Mouse (Mus musculus): ENCODE data around the gene Stab2.

Stab2 gene

DNA sequence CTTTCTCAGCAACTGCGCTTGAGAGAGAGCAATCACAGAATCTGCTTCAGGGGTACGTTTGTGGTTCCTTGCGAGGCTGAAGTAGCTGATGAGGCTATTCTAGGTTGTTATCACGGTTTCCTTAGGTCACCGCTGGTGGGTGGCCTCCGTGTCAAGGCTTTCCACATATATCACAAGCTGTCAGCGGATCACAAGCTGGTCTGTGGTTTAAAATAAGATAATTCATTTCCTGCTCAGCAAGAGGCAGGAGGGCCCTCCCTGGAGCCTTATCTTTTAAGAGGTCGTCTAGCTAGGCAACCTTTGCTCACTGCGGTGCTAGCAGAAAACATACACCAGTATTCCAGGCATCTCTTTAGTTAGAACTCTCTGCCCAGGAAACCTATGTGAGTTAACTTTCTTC is 17.2 kb downstream of the Stab2 start:
- DNase-seq (ENCODE audit: low spot score in 2 of 2): no peak

DNA sequence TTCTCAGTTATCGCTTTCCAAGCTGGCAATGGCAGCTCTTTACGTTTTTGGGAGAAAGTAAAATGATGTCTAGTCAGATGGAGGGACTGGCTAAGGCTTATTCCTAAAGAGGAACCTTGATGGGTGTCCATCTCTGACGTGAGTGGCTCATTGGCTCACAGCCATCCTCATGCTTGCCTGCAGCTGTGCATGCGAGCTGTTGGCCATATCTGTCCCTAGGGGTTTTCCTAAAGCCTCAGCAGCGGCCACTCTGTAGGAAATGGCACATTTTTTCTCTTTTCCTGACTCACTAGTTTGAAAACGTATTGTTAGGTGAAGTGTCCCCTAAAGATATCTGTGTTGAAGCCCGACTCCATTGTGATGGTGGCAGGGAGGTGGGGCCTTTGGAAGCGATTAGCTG is 18.0 kb downstream of the Stab2 start:
- no peak for DNase-seq (ENCODE audit: low spot score in 2 of 2)

DNA sequence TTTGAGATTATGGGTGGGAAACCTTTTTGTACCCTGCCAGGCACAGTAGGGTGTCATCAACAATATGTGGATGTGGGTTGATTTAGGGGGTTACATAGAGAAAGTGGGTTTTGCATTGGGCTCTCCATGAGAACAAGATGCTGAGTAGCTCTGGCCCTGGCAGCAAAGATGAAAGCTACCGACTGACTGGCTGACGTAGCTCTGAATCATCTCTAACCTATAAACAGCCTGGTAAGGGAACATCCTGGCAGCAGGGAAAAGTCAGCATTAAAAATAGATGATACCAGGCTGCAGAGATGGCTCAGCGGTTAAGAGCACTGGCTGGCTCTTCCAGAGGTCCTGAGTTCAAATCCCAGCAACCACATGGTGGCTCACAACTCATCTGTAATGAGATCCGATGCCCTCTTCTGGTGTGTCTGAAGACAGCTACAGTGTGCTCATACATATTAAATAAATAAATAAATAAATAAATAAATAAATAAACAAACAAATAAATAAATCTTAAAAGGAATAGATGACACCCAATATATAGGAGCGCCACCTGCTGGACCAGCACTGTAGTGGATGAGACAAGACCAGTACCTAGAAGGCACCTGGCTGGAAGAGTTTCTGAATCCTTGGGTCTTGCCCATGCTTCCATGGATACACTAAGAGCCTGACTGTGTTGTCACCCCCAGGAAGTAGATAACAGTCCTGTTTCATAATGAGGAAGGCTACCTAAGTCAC is 31.7 kb downstream of the Stab2 start:
- no peak for DNase-seq (ENCODE audit: low spot score in 2 of 2)

DNA sequence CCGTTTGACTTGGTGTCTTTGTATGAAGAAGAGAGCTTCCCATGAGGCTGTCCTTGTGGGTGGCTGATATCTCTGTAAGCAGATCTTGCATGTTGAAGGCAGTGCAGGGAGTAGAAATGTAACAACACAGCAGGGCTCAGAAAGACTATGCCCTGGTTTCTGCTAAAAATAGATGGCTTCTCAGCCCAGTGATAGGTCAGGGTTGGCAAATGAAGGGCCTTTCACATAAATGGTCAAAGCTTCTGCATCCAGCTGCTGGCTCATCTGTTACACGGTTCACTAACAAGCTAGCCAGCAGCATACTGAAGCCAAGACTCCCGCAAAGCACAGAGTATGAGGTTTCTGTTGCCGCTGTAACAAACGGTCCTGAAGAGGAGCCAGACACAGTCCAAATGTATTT is 34.5 kb downstream of the Stab2 start:
- no peak for DNase-seq (ENCODE audit: low spot score in 2 of 2)

DNA sequence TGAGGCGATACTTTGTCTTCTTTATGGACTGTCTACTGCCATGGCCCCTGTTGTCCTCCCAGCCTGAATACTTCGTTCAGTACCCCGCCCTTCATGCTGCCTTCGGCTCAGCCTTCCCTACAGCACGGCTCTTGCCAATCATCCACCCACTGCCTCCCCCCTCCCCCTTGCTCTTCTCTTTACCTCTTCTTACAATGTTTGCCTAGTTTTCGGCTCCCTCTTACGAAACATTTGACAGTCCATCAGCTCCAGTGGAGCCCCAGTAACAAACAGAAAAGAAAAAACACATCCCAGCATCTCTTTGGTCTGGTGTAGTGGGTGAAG is 35.4 kb downstream of the Stab2 start:
- no peak for DNase-seq (ENCODE audit: low spot score in 2 of 2)

DNA sequence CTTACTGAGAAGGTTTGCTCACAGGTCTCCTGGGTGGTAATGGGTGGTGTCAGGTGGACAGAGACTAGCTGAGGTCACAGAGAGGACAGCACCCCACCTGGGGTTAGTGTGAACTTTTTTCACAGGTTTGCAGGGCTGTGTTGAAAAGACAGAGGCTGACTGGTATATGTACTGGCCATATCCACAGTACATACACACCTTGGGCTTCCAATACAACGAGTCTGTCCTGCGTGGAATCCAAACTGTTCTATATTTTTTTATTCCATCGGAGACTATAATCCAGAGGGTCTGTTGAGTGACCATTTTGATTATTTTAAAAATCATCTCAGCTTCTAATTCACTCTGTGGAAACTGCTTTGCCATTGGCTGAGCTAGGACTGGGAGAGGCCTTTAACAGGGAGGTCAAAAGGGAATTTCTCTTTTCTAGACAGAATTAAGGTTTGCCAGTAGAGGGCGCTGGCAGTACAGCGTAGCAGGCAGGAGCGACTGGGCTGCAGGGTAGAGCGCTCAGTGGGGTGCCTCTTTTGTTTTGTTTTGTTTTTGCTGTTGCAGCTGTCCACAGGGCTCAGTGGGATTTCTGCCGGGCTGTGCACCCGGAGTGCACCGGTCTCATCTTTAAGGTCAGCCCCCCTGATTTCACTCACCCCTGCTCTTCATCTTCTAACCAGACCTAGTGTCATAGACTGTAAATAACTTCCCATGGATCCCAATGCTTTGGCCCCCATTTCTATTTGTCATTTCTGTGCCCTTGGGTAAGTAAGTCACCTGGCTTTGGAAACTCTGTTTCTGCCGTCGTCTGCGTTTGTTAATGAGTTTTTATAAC is 35.9 kb downstream of the Stab2 start:
- DNase-seq (ENCODE audit: low spot score in 2 of 2): peak in 1 of 2 experiments; percentile 31

DNA sequence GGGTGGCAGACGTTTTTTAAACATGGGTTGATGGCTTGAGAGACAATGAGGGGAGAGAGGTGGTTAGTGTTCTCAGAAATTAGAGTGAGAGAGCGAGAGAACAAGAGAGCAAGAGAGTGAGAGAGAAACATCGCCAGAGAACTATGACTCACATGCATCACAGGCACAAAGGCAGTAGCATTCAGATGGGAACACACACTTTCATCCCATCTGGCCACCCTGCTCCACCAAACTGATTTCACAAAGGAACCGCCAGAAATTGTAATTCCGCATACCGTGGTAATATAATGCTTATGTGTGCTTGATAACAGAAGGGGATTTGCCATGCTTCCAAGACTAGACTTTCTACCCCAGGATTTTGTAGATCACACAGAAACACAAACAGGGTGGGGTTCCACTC is 38.5 kb downstream of the Stab2 start:
- DNase-seq (ENCODE audit: low spot score in 2 of 2): no peak

DNA sequence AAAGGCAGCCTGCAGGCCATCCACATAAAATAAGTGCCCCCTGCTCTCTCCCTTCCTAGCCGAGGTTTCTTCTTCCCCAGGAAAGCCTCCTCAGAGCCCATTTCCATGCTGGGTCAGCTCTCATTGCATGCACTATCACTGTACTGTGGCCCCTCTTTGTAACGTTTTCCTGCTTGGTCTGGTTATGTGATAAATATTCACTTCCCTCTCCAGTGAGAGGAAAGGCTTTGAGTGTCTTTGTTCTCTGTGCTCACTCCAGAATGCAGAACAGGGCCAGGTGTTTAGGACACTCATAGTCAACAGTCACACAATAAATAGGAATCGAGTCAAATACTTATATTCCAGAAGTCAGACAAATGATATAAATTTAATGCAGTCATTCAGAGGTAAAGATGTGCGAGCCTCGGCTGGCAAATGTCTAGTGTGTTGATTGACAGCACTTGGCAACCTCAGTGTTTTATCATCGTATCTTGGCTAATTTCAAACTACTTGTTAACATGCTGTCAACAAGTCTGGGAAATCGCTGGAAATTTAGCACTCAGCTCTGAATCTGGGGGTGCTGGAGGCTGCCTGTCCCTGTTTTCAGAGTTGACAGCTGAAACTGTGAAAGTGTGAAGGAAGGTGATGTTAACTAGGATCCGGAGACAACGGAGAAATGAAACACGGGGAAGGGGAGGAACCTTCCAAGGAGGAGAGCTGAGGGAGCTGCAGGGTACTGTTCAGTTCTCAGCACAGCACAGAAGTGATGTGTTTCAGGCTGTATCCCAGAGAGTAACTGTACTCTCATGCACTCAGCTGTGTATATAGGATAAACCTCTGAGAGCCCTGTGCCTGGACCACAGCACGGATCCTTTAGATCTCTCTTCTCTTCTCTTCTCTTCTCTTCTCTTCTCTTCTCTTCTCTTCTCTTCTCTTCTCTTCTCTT is 46.0 kb downstream of the Stab2 start:
- DNase-seq (ENCODE audit: low spot score in 2 of 2): no peak

DNA sequence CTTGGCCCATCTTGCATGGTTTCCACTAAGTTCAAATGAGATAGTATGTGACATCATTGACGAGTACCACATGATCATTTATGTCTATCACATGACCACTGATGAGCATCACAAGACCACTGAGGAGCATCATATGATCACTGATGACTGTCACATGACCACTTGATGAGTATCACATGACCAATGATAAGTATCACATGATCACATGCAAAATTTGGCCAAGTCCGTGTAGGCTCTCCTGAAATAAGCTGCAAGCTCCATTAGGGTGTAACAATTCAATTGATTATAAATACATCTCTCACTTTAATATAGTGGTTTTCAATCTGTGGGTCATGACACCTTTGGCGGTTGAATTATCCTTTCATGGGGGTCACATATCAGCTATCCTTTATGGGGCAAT is 52.5 kb downstream of the Stab2 start:
- no peak for DNase-seq (ENCODE audit: low spot score in 2 of 2)

DNA sequence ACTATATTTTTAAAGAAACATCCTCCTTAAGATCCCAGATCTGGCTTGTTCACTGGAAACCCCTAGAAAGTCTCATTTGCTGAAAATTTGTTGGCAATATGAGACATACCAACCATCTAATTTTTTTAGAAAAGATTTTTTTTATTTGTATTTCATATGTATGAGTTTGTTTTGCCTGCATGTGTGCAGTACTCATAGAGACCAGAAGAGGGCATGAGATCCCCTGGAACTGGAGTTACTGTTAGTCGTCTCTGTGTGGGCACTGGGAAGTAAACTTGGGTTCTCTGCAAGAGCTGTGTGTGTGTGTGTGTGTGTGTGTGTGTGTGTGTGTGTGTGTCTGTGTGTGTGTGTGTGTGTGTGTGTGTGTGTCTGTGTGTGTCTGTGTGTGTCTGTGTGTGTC is 55.1 kb downstream of the Stab2 start:
- no peak for DNase-seq (ENCODE audit: low spot score in 2 of 2)

DNA sequence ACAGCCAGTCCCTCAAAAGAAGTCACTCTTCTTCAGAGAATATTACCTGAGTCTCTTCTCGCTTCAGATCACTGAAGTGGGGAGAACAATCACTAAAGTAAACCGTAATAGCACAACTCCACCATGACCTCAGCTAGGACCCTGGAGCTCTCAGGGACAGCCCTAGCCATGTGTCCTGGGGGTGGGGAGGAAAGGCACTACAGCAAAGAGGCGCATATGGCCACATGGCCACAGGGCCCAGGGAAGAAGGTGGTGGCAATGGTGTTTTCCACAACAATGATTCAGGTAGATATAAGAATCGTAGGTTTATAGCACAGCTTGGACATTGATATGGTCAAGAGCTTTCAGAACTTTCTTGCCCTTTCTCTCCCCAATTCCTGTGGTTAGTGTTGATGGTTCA is 57.0 kb downstream of the Stab2 start:
- no peak for DNase-seq (ENCODE audit: low spot score in 2 of 2)

DNA sequence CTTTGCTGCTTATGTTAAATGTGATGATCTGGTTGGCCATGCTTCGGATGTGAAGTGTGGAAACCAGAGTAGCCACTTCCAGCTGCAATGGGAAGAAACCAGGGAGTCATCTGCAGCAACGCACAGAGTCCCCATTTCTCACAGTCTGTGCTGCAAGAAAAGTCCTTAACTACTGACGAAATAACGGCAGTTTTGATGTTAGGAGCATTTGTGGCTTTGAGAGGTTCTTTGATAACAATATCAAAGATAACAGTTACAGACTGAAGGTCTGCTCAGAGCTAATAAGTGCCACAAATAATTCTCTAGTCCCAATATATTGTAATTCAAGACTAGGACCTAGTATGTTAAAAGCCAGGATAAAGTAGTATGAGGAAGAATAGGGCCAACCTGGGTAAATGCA is 57.9 kb downstream of the Stab2 start:
- no peak for DNase-seq (ENCODE audit: low spot score in 2 of 2)

DNA sequence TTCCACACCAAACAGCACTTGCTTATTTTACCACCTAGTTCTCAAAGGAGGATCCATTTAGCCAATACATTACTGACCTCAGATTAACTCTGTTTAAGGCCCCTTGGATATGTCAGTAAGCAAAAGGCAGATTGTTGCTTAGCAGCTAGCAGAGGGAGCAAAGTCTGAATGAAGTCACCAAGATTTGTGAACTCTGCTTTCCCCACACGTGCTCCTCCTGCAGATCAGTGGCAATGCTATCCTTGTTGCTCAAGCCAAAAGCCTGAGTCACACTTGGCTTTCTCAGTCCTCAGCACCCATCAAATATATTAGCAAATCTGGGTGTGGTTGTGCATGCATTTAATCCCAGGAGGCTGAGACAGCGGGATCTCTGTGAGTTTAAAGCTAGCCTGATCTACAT is 60.3 kb downstream of the Stab2 start:
- DNase-seq (ENCODE audit: low spot score in 2 of 2): no peak

DNA sequence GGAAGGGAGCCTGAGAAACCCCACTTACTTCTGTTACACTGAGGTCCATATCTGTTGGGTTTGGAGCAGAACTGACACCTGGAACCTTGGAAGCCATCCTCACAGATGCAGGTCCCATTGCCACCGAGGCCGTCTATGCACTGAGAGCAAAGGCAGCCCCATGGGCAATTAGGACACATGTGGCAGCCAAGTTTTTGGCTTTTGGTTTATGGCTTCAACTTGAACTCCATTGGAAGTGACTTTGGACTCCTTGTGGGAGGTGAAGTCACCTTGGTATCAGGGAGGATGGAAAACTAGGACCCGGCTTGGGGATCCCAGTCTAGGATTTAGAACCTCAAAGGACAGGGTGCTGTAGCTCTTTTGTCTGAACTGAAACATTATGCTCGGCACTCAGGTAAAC is 67.2 kb downstream of the Stab2 start:
- no peak for DNase-seq (ENCODE audit: low spot score in 2 of 2)

DNA sequence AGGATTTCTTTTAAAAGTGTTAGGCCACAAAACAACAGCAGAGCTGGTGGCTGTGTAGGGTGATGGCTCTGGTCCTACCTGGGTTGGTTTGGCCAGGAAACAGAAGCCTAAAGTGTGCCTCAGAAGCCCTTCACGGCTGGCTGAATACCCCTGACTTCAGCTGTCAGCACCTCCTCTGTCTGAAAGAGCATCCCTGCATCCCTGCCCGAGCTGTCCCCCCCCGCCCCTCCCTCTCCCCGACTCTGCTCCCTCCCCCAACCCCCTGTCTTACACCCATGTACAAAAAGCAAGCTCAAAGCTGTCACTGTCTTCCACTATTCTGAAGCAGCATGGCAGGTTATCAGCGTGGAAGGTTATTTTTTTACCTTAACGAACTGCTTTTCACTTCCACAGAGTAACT is 73.4 kb downstream of the Stab2 start:
- no peak for DNase-seq (ENCODE audit: low spot score in 2 of 2)

DNA sequence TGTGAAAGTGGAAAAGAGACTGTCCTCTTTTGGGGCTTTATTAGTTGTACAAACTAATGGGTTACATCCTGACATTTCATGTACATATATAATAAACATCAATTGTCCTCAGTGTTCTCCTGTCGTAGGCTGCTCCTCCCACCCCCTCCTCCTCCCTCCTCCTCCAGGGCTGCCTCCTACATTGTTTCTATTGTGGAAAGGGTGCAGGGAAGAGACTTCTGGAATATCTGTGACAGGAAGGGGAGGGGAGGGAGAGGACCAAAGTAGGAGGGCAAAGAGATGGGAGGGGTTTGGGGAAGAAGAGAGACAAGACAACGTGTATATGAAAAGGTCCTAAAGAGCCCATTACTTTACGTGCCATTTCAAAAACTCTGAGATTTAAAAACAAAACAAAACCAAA is 73.9 kb downstream of the Stab2 start:
- DNase-seq (ENCODE audit: low spot score in 2 of 2): no peak

DNA sequence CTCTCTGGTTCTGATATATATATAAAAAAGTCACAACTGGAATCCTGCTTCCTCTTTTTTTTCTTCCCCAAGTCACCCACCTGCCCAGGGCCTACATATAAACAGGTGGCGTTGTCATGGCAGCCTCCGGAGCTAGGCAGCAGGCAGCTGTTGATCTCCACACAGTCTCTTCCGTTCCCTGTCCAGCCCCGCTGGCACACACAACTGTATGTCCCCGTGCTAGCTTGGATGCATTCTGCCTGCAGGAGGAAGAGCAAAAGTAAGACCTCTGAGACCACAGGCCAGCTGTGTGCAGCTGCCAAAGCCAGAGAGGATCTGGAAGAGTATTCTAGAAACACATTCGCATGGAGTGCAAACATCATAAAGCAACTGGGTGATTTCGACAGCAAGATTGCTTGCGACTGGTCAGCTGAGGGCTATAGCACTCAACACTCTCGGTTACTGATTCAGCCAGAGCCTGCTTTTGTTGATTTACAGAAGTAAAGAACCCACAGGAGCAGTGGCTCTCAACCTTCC is 74.6 kb downstream of the Stab2 start:
- peak; percentile 6 to 10 for DNase-seq (ENCODE audit: low spot score in 2 of 2)

DNA sequence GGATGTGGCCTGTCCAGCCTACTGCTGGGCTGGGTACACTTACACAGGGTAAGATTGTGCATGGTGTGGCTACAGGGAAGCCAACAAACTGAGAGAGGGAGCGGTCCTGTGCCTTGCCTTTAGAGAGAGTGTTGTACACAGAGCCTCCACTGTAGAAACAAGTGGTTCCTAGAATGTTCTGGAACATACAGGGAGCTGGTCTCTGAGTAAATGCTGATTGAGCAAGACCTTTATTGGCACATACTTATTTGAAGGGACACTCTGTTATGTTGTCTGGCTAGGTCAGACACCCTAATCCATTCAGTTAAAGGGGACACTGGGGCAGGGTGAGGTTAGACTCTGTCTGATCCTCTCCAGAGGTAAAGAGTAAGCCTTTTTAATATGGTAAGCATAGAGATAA is 84.2 kb downstream of the Stab2 start:
- no peak for DNase-seq (ENCODE audit: low spot score in 2 of 2)

DNA sequence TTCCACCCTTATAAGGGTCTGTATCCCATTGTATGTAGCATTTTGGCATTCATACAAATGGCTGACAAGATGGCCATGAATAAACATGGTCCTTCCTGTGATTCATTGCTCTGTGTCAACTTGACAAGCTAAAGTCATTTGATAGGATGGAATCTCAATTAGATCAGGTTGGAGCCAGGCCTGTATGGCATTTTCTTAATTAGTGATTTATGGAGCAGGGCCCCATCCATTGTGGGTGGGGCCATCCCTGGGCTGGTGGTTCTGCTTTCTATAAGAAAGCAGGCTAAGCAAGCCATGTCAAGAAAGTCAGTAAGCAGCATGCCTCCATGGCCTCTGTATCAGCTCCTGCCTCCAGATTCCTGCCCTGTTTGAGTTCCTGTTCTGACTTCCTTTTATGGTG is 92.2 kb downstream of the Stab2 start:
- no peak for DNase-seq (ENCODE audit: low spot score in 2 of 2)

DNA sequence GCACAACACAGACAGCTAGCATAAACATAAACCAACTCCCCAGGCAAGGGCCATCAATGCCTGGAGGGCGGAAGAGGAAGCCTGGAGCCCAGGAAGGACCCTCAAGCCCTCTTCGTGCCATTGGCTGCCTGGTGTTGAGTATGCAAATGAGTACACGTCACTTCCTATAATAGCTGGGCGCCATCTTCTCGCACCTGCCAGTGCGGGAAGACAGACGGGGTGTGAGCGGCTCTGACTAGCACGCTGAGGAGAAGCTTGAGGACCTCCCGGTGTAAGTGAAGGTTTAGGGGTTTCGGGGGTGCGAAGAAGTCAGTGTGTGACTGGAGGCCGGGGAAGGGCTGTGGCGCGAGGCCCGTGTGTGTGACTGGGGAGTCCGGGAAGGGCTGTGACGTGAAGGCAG is 99.3 kb downstream of the Stab2 start:
- no peak for DNase-seq (ENCODE audit: low spot score in 2 of 2)

DNA sequence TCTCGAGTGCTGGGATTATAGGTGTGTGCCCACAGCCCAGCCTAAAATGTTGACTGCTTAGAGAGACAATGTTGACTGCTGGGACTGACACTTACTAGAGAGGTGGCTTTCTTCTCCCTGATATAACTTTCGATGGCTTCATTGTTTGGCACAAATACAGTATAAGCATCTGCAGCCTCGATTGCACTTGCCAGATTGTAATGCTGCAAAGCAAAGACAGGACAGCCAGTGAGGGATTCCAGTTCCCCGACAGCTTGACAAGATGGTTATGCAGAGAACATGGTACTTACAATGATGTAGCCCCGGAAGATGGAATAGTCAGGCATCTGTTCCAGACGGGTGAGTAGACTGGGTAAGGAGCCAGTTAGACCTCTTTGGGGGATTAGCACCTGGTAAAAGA is 100.8 kb downstream of the Stab2 start:
- DNase-seq (ENCODE audit: low spot score in 2 of 2): no peak

DNA sequence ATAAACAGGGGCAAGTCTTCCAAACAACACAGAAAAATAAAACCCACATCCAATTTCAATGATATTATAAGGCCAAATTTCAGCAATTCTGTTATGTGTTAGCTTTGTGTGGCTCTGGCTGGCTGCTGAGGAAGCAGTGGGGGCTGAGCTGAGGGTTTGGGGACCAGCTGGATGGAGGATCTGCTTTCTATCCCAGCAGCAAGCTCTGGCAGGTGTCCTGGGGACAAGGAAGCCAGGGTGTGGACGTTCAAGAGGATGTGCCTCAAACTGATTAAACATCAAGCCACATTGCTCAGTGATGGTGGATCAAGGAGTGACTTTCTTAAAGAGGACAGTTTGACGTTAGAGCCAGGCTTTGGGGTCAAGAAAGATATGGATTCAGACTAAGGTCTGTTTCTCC is 112.3 kb downstream of the Stab2 start:
- no peak for DNase-seq (ENCODE audit: low spot score in 2 of 2)
